29 mouse cellular contexts compared by ENCODE assay signal in genomic region chr16:76655106-76655505, GRCm38 (mm10).
DNase-seq lines count a peak whose midpoint lies in the region; ATAC-seq and TF ChIP-seq lines count a peak whose summit lies in the region.
"Had no signal": no experiment of that assay in that cellular context is flagged by ENCODE, and none has a peak within 500 bp of the region (broad histone marks: within the 10 kb centered on the region; RNA-seq: fewer than 3 reads in every experiment).

No protein-coding gene starts in this region.

- H3K4me1 ChIP-seq in limb, embryonic 14.5 days (ENCODE audit: control insufficient read depth, insufficient read depth, low read length): no peaks in the 10 kb centered on the region; the same call in 1 of the 2 replicates
- peaks cover 7% of the 10 kb centered on the region for H3K4me1 ChIP-seq in limb, embryonic 10.5 days
- peaks cover 30% of the 10 kb centered on the region for H3K4me1 ChIP-seq in embryonic facial prominence, embryonic 10.5 days
- H3K4me1 ChIP-seq: heart, embryonic 13.5 days; intestine, embryonic 15.5 days; liver, embryonic 15.5 days; neural tube, embryonic 12.5 days; stomach, embryonic 15.5 days had no signal

- H3K4me2 ChIP-seq in limb, embryonic 14.5 days (replicated peaks; ENCODE audit: low read depth, low read length, severe bottlenecking): no peak overlapping the region
- H3K4me2 ChIP-seq: embryonic facial prominence, embryonic 13.5 days; heart, embryonic 13.5 days; intestine, embryonic 15.5 days; liver, embryonic 15.5 days; lung, embryonic 14.5 days; midbrain, embryonic 11.5 days; neural tube, embryonic 12.5 days; stomach, embryonic 15.5 days had no signal

- H3K9me3 ChIP-seq in limb, embryonic 14.5 days (ENCODE audit: control insufficient read depth, low read length): no peaks in the 10 kb centered on the region
- no peaks in the 10 kb centered on the region for H3K9me3 ChIP-seq in limb, embryonic 10.5 days (replicated peaks)
- no peaks in the 10 kb centered on the region for H3K9me3 ChIP-seq in embryonic facial prominence, embryonic 10.5 days
- H3K9me3 ChIP-seq: embryonic facial prominence, embryonic 13.5 days; heart, embryonic 13.5 days; intestine, embryonic 15.5 days; liver, embryonic 15.5 days; neural tube, embryonic 12.5 days; stomach, embryonic 15.5 days had no signal

- H3K27ac ChIP-seq in limb, embryonic 14.5 days (replicated peaks; ENCODE audit: low read depth, low read length): no peak overlapping the region
- H3K27ac ChIP-seq in limb, embryonic 10.5 days: no peak overlapping the region
- no peak overlapping the region for H3K27ac ChIP-seq in embryonic facial prominence, embryonic 10.5 days (replicated peaks)
- H3K27ac ChIP-seq: embryonic facial prominence, embryonic 13.5 days; heart, embryonic 13.5 days; intestine, embryonic 15.5 days; kidney, postnatal 0 days; liver, embryonic 15.5 days; neural tube, embryonic 12.5 days; stomach, embryonic 15.5 days had no signal

- no peak for ATAC-seq in limb, embryonic 14.5 days (ENCODE audit: low FRiP score, low read depth)
- ATAC-seq: CD4-positive, CD25-positive, alpha-beta regulatory T cell, adult 4 months; forebrain, postnatal 0 days; hindbrain, embryonic 16.5 days; intestine, embryonic 15.5 days; midbrain, embryonic 16.5 days had no signal

- no peak overlapping the region for H3K4me3 ChIP-seq in limb, embryonic 14.5 days (replicated peaks; ENCODE audit: low read length)
- no peak overlapping the region for H3K4me3 ChIP-seq in limb, embryonic 10.5 days
- no peak overlapping the region for H3K4me3 ChIP-seq in embryonic facial prominence, embryonic 10.5 days
- H3K4me3 ChIP-seq: embryonic facial prominence, embryonic 13.5 days; erythroblast, embryonic 14.5 days; heart, embryonic 13.5 days; intestine, embryonic 15.5 days; liver, embryonic 15.5 days; neural tube, embryonic 12.5 days; stomach, embryonic 15.5 days had no signal

- 19% methylated on average over 3 of the region's 3 CpGs for WGBS in limb, embryonic 14.5 days
- 10% methylated on average over 3 of the region's 3 CpGs for WGBS in limb, embryonic 10.5 days
- 5% methylated on average over 3 of the region's 3 CpGs for WGBS in embryonic facial prominence, embryonic 10.5 days

- H3K36me3 ChIP-seq in limb, embryonic 14.5 days (ENCODE audit: control insufficient read depth, insufficient read depth, low read length): no peaks in the 10 kb centered on the region
- no peaks in the 10 kb centered on the region for H3K36me3 ChIP-seq in limb, embryonic 10.5 days
- H3K36me3 ChIP-seq in embryonic facial prominence, embryonic 10.5 days (replicated peaks): no peaks in the 10 kb centered on the region
- H3K36me3 ChIP-seq: embryonic facial prominence, embryonic 13.5 days; heart, embryonic 13.5 days; intestine, embryonic 15.5 days; liver, embryonic 15.5 days; neural tube, embryonic 12.5 days; stomach, embryonic 15.5 days had no signal

- peak; percentile 29 for DNase-seq in limb, embryonic 14.5 days (ENCODE audit: low spot score)
- no peak for DNase-seq in limb, embryonic 10.5 days (ENCODE audit: low spot score)
- DNase-seq in embryonic facial prominence, embryonic 10.5 days (ENCODE audit: low spot score): peak; percentile 46
- DNase-seq in retina, embryonic 14.5 days (ENCODE audit: low spot score): peak; percentile 11
- DNase-seq in frontal cortex, postnatal 10 days (ENCODE audit: low spot score in 2 of 2): no peak
- no peak for DNase-seq in urinary bladder, postnatal 10 days (ENCODE audit: low spot score)
- DNase-seq in left cerebral cortex, adult 18-20 months (ENCODE audit: low spot score in 2 of 2): no peak
- DNase-seq: adrenal gland, postnatal 25 days; cerebellum, adult 11-12 months; cerebellum, adult 9-11 months; forebrain, postnatal 0 days; heart, postnatal 10 days; kidney, adult 8-10 months; layer of hippocampus, postnatal 36 days; lung, embryonic 14.5 days; lung, postnatal 14 days; thymus, postnatal 14 days had no signal

- no peak for TF ChIP-seq POLR2A in limb, embryonic 14.5 days (IDR thresholded peaks at IDR 0.05; ENCODE audit: borderline replicate concordance, extremely low read depth, insufficient read depth, insufficient read length)

- H3K27me3 ChIP-seq in limb, embryonic 14.5 days (ENCODE audit: control insufficient read depth, insufficient read depth, low read length): no peaks in the 10 kb centered on the region
- H3K27me3 ChIP-seq in limb, embryonic 10.5 days (ENCODE audit: low read depth, poor library complexity, severe bottlenecking): no peaks in the 10 kb centered on the region
- H3K27me3 ChIP-seq in embryonic facial prominence, embryonic 10.5 days (replicated peaks; ENCODE audit: low read depth, poor library complexity, severe bottlenecking): no peaks in the 10 kb centered on the region
- H3K27me3 ChIP-seq: embryonic facial prominence, embryonic 13.5 days; heart, embryonic 13.5 days; intestine, embryonic 15.5 days; liver, embryonic 15.5 days; neural tube, embryonic 12.5 days; stomach, embryonic 15.5 days had no signal

- H3K9ac ChIP-seq in limb, embryonic 14.5 days (ENCODE audit: low read depth, low read length, severe bottlenecking): no peak overlapping the region
- H3K9ac ChIP-seq: embryonic facial prominence, embryonic 13.5 days; forebrain, postnatal 0 days; heart, embryonic 13.5 days; intestine, embryonic 15.5 days; liver, embryonic 15.5 days; lung, embryonic 14.5 days; neural tube, embryonic 12.5 days; stomach, embryonic 15.5 days had no signal

Comparison
In these comparisons a context has a peak if more than half of its experiments do, and no peak if none do; other contexts are left out.
1. DNase-seq: peak in limb, embryonic 14.5 days (single experiment), embryonic facial prominence, embryonic 10.5 days (single experiment) and retina, embryonic 14.5 days (single experiment); none in limb, embryonic 10.5 days (single experiment), frontal cortex, postnatal 10 days (0 of 2), urinary bladder, postnatal 10 days (single experiment) and left cerebral cortex, adult 18-20 months (0 of 2).